Mouse (Mus musculus) heart, postnatal 0 days (tissue): ENCODE measurements around the gene AW011738. TPM values are rescaled to one million over a fixed set of nuclear protein-coding genes. Genes with fewer than 3 reads are reported as not detected.

Source experiments
- ATAC-seq: fragments of 200-750 bp; cut with Nextera tagmentation; 2 replicates; pipeline ENCODE4 v1.8.0; 2017; ENCODE audit warnings: low read depth, moderate number of reproducible peaks, moderate library complexity; ENCODE audit not compliant: insufficient read depth
- DNase-seq: peaks from one replicate; pipeline ENCODE4 v3.0.0-alpha.2; 2016; ENCODE audit warnings: low spot score
- H3K27ac ChIP-seq: fragments of 300-500 bp; sonication (generic); 2 replicates; pipeline ENCODE4 v1.5.1; 2014; ENCODE audit warnings: low read depth, mild to moderate bottlenecking
- H3K27me3 ChIP-seq: fragments of 300-500 bp; sonication (generic); 2 replicates; pipeline ENCODE4 v1.6.1; 2014; ENCODE audit warnings: low read length, mixed read lengths; ENCODE audit not compliant: control insufficient read depth, insufficient read depth
- H3K36me3 ChIP-seq: fragments of 300-500 bp; sonication (generic); replicated peaks from 2 replicates; pipeline ENCODE4 v1.6.1; 2014; ENCODE audit warnings: low read length, mixed read lengths; ENCODE audit not compliant: control insufficient read depth, insufficient read depth
- H3K4me1 ChIP-seq: fragments of 300-500 bp; sonication (generic); 2 replicates; pipeline ENCODE4 v1.6.1; 2014; ENCODE audit warnings: antibody characterized with exemption; ENCODE audit not compliant: control insufficient read depth, insufficient read depth
- H3K4me2 ChIP-seq: fragments of 300-500 bp; sonication (generic); 2 replicates; pipeline ENCODE4 v1.6.1; 2014; ENCODE audit warnings: low read depth, mild to moderate bottlenecking, low read length, moderate library complexity
- H3K4me3 ChIP-seq: fragments of 300-500 bp; sonication (generic); 2 replicates; pipeline ENCODE4 v1.5.1; 2014; ENCODE audit warnings: low read depth, low read length
- H3K9ac ChIP-seq: fragments of 300-500 bp; sonication (generic); replicated peaks from 2 replicates; pipeline ENCODE4 v1.6.1; 2014; ENCODE audit warnings: low read depth, low read length, mixed read lengths
- H3K9me3 ChIP-seq: fragments of 300-500 bp; sonication (generic); replicated peaks from 2 replicates; pipeline ENCODE4 v1.6.1; 2016; ENCODE audit warnings: low read length; ENCODE audit not compliant: control insufficient read depth
- CTCF ChIP-seq: IDR thresholded peaks from 2 replicates; pipeline ENCODE4 v1.5.1; 2016; ENCODE audit warnings: antibody characterized with exemption, control low read depth, low read depth
- EP300 ChIP-seq: IDR thresholded peaks from 2 replicates; pipeline ENCODE4 v1.6.1; 2016; ENCODE audit warnings: antibody characterized with exemption, low read depth
- WGBS: fragments of 180-500 bp; shearing (Covaris S2); extraction: QIAGEN DNeasy Blood & Tissue Kit; methylation state at CpG from one replicate; pipeline ENCODE4 v1.1.7; 2014; 5-methylcytosine and 5-hydroxymethylcytosine counted together
- polyA plus RNA-seq: library from polyadenylated mRNA; unstranded; fragments of >200 nt; fragmentation: Nextera tagmentation; extraction: Ambion mirVana; gene quantifications from 2 replicates; pipeline ENCODE4 v1.2.1, GENCODE M21; 2015
- total RNA-seq: library from RNA; depleted of rRNA; stranded (reverse); fragments of >200 nt; gene quantifications from 2 replicates; pipeline ENCODE4 v1.2.3, GENCODE M21; 2014; ENCODE audit warnings: low replicate concordance

Gene AW011738
- total and polyA plus RNA-seq, 2 experiments from 2014 or later: 3.4 to 6.0 TPM

GRCm38 (mm10) chr4:156194346-156194745 is 8.8 kb upstream of the AW011738 start:
- WGBS: 75% methylated on average over 6 of the region's 6 CpGs
- no peak overlapping the region for H3K4me3 ChIP-seq
- TF ChIP-seq EP300: no peak
- no peak for TF ChIP-seq CTCF
- H3K9ac ChIP-seq: no peak overlapping the region
- H3K27ac ChIP-seq: no peak overlapping the region
- ATAC-seq: no peak
- H3K36me3 ChIP-seq: peaks cover 6% of the 10 kb centered on the region; the same call in 1 of the 2 replicates
- no peak overlapping the region for H3K4me2 ChIP-seq
- no peaks in the 10 kb centered on the region for H3K9me3 ChIP-seq
- no peak for DNase-seq
- no peaks in the 10 kb centered on the region for H3K27me3 ChIP-seq
- peaks cover 20% of the 10 kb centered on the region for H3K4me1 ChIP-seq

- H3K4me2 ChIP-seq: peak overlapping the region; percentile 93
- 4% methylated on average over 35 of the region's 35 CpGs for WGBS
- no peaks in the 10 kb centered on the region for H3K27me3 ChIP-seq
- H3K27ac ChIP-seq: peak overlapping the region; percentile 71
- H3K9ac ChIP-seq: peak overlapping the region; percentile 77
- ATAC-seq: no peak
- H3K4me1 ChIP-seq: peaks cover 18% of the 10 kb centered on the region
- TF ChIP-seq EP300 (0 out of 2 replicates have a peak, but pooled peaks have one; percentile 32), CTCF (no peak)
- peak; percentile 72 for DNase-seq
- no peaks in the 10 kb centered on the region for H3K9me3 ChIP-seq
- peak overlapping the region; percentile 80 for H3K4me3 ChIP-seq
- H3K36me3 ChIP-seq: peaks cover 6% of the 10 kb centered on the region; the same call in 1 of the 2 replicates
Measured at GRCm38 (mm10) chr4:156195927-156196870, 6.9 kb upstream of the AW011738 start.

- Histone ChIP-seq H3K4me2 (peak within 1 kb of the TSS; percentile 93), H3K4me1 (peaks cover 22% of the 10 kb centered on the region), H3K27ac (peak within 1 kb of the TSS; percentile 93), H3K36me3 (no peaks in the 10 kb centered on the region), H3K9ac (peak within 1 kb of the TSS; percentile 77), H3K4me3 (peak within 1 kb of the TSS; percentile 80), H3K9me3 (no peaks in the 10 kb centered on the region), H3K27me3 (no peaks in the 10 kb centered on the region)
- no peak for DNase-seq
- WGBS: under 1% methylated on average over 25 of the region's 88 CpGs
- TF ChIP-seq EP300 (no peak), CTCF (no peak)
- ATAC-seq: peak; percentile 86
Measured at GRCm38 (mm10) chr4:156197131-156197828, 5.8 kb upstream of the AW011738 start, which contains the start of gene Agrn. Gene Agrn, minus strand, starts transcription at chr4:156197488.

GRCm38 (mm10) chr4:156197829-156198205 is 5.3 kb upstream of the AW011738 start:
- H3K4me1 ChIP-seq: peaks cover 24% of the 10 kb centered on the region
- H3K9ac ChIP-seq: peak overlapping the region; percentile 56
- H3K4me2 ChIP-seq: peak overlapping the region; percentile 93
- ATAC-seq (peak; percentile 91), DNase-seq (peak; percentile 92)
- TF ChIP-seq EP300 (no peak), CTCF (peak; percentile 35)
- H3K27me3 ChIP-seq: no peaks in the 10 kb centered on the region
- peak overlapping the region; percentile 80 for H3K4me3 ChIP-seq
- H3K27ac ChIP-seq: peak overlapping the region; percentile 93
- H3K9me3 ChIP-seq: no peaks in the 10 kb centered on the region
- H3K36me3 ChIP-seq: no peaks in the 10 kb centered on the region
- under 1% methylated on average over 21 of the region's 26 CpGs for WGBS

GRCm38 (mm10) chr4:156200623-156201475 is 2.3 kb upstream of the AW011738 start, which contains the start of gene Isg15:
Gene Isg15, minus strand, starts transcription at chr4:156200818.
- H3K36me3 ChIP-seq: no peaks in the 10 kb centered on the region
- H3K9me3 ChIP-seq: no peaks in the 10 kb centered on the region
- 54% methylated on average over 10 of the region's 10 CpGs for WGBS
- H3K27ac ChIP-seq: peak within 1 kb of the TSS; percentile 53
- peak within 1 kb of the TSS; percentile 22 for H3K4me3 ChIP-seq
- H3K4me2 ChIP-seq: peak within 1 kb of the TSS; percentile 52
- TF ChIP-seq EP300 (no peak), CTCF (no peak)
- no peak within 1 kb of the TSS for H3K9ac ChIP-seq
- DNase-seq (no peak), ATAC-seq (no peak)
- H3K27me3 ChIP-seq: no peaks in the 10 kb centered on the region
- H3K4me1 ChIP-seq: peaks cover 23% of the 10 kb centered on the region
